Mouse (Mus musculus) testis, adult 2 months (tissue): ENCODE measurements around the gene Nrl.

Experiments used
- CTCF ChIP-seq: fragments of 200-500 bp; IDR thresholded peaks from 2 replicates; pipeline ENCODE4 v1.5.1; 2012; ENCODE audit warnings: low read depth, mild to moderate bottlenecking, inconsistent platforms, low read length, moderate library complexity; ENCODE audit not compliant: control insufficient read depth, insufficient read depth, insufficient replicate concordance
- POLR2A ChIP-seq: fragments of 200-500 bp; IDR thresholded peaks from 2 replicates; pipeline ENCODE4 v1.6.1; 2012; ENCODE audit warnings: low read depth, mild to moderate bottlenecking, inconsistent platforms, low read length, moderate library complexity; ENCODE audit not compliant: control insufficient read depth

- no peak for TF ChIP-seq POLR2A
- TF ChIP-seq CTCF: no peak
Observed at GRCm38 (mm10) chr14:55571760-55572159, 47.0 kb upstream of the Nrl start.
